8 mouse cellular contexts compared by ENCODE assay signal in genomic region chr13:21790601-21791283, GRCm38 (mm10). TPM values are rescaled to one million over a fixed set of nuclear protein-coding genes. Genes with fewer than 3 reads are reported as not detected.
DNase-seq lines count a peak whose midpoint lies in the region; ATAC-seq and TF ChIP-seq lines count a peak whose summit lies in the region.

No protein-coding gene starts in this region.

- H3K27me3 ChIP-seq in embryonic facial prominence, embryonic 11.5 days (ENCODE audit: control insufficient read depth, insufficient read depth, low read length) = no peaks in the 10 kb centered on the region
- H3K27me3 ChIP-seq in intestine, postnatal 0 days (replicated peaks; ENCODE audit: control insufficient read depth, insufficient read depth, low read length) = no peaks in the 10 kb centered on the region
- no peaks in the 10 kb centered on the region for H3K27me3 ChIP-seq in neural tube, embryonic 13.5 days

- no peak for ATAC-seq in embryonic facial prominence, embryonic 11.5 days (replicated peaks; ENCODE audit: insufficient number of reproducible peaks, low FRiP score, low TSS enrichment, low read depth)
- peak; percentile 10; the same call in 1 of the 2 replicates for ATAC-seq in intestine, postnatal 0 days
- no peak for ATAC-seq in neural tube, embryonic 13.5 days (ENCODE audit: low read depth)
- no peak for ATAC-seq in erythroid progenitor cell, adult 5-6 weeks (replicated peaks; ENCODE audit: low FRiP score, poor library complexity, severe bottlenecking)

- H3K36me3 ChIP-seq in embryonic facial prominence, embryonic 11.5 days (replicated peaks; ENCODE audit: control insufficient read depth, insufficient read depth, low read depth, low read length) = no peaks in the 10 kb centered on the region
- no peaks in the 10 kb centered on the region for H3K36me3 ChIP-seq in intestine, postnatal 0 days (ENCODE audit: control insufficient read depth, insufficient read depth)
- H3K36me3 ChIP-seq in neural tube, embryonic 13.5 days = no peaks in the 10 kb centered on the region

- peak overlapping the region; percentile 10 for H3K4me2 ChIP-seq in embryonic facial prominence, embryonic 11.5 days (ENCODE audit: low read depth, low read length)
- peak overlapping the region; percentile 63 for H3K4me2 ChIP-seq in intestine, postnatal 0 days (replicated peaks; ENCODE audit: low read depth)
- H3K4me2 ChIP-seq in neural tube, embryonic 13.5 days = peak overlapping the region; percentile 46

- no peak for TF ChIP-seq CTCF in left cerebral cortex, adult 2 months (IDR thresholded peaks at IDR 0.05)
- TF ChIP-seq CTCF in intestine, postnatal 0 days (IDR thresholded peaks at IDR 0.05; ENCODE audit: low read depth) = no peak

- DNase-seq in left cerebral cortex, adult 2 months (ENCODE audit: extremely low spot score in 1 of 2, low spot score in 2 of 2) = no peak
- DNase-seq in left cerebral cortex, adult 9 months (ENCODE audit: low spot score in 2 of 2) = no peak
- DNase-seq in embryonic facial prominence, embryonic 11.5 days (ENCODE audit: low spot score) = peak; percentile 26
- no peak for DNase-seq in frontal cortex, adult 2 months (ENCODE audit: extremely low spot score in 1 of 2, low spot score in 1 of 2)
- DNase-seq in frontal cortex, postnatal 10 days (ENCODE audit: low spot score in 2 of 2) = no peak

- intact Hi-C loops in left cerebral cortex, adult 2 months (cut with DNase I) = loop anchor here (10.0 kb wide), 1 partner anchor 54 kb away; no protein-coding TSS in a partner anchor

- no peaks in the 10 kb centered on the region for H3K4me1 ChIP-seq in embryonic facial prominence, embryonic 11.5 days (ENCODE audit: control insufficient read depth, insufficient read depth, low read length)
- 0 out of 2 replicates have a peak, but pooled peaks cover 7% of the 10 kb centered on the region for H3K4me1 ChIP-seq in intestine, postnatal 0 days (replicated peaks; ENCODE audit: control insufficient read depth, insufficient read depth, low read length)
- peaks cover 25% of the 10 kb centered on the region for H3K4me1 ChIP-seq in neural tube, embryonic 13.5 days (replicated peaks)

- no peaks in the 10 kb centered on the region for H3K9me3 ChIP-seq in embryonic facial prominence, embryonic 11.5 days (replicated peaks; ENCODE audit: control insufficient read depth, low read length)
- no peaks in the 10 kb centered on the region for H3K9me3 ChIP-seq in intestine, postnatal 0 days (ENCODE audit: control insufficient read depth)
- H3K9me3 ChIP-seq in neural tube, embryonic 13.5 days = no peaks in the 10 kb centered on the region

- H3K27ac ChIP-seq in left cerebral cortex, adult 2 months = no peak overlapping the region
- peak overlapping the region; percentile 31 for H3K27ac ChIP-seq in embryonic facial prominence, embryonic 11.5 days (replicated peaks; ENCODE audit: low read depth, low read length)
- no peak overlapping the region for H3K27ac ChIP-seq in intestine, postnatal 0 days (ENCODE audit: low read depth, low read length)
- H3K27ac ChIP-seq in neural tube, embryonic 13.5 days (replicated peaks) = no peak overlapping the region

- peak overlapping the region; percentile 9; the same call in 1 of the 2 replicates for H3K4me3 ChIP-seq in left cerebral cortex, adult 2 months
- H3K4me3 ChIP-seq in embryonic facial prominence, embryonic 11.5 days (ENCODE audit: low read depth, low read length) = no peak overlapping the region
- peak overlapping the region; percentile 13 for H3K4me3 ChIP-seq in intestine, postnatal 0 days (ENCODE audit: low read depth, low read length)
- peak overlapping the region; percentile 14; the same call in 1 of the 2 replicates for H3K4me3 ChIP-seq in neural tube, embryonic 13.5 days

- WGBS in embryonic facial prominence, embryonic 11.5 days = 8% methylated on average over 17 of the region's 18 CpGs
- WGBS in intestine, postnatal 0 days = 5% methylated on average over 18 of the region's 18 CpGs
- 6% methylated on average over 18 of the region's 18 CpGs for WGBS in neural tube, embryonic 13.5 days

- H3K9ac ChIP-seq in embryonic facial prominence, embryonic 11.5 days (replicated peaks; ENCODE audit: low read length) = peak overlapping the region; percentile 2
- peak overlapping the region; percentile 46; the same call in 1 of the 2 replicates for H3K9ac ChIP-seq in intestine, postnatal 0 days (ENCODE audit: low read depth, low read length)
- peak overlapping the region; percentile 57 for H3K9ac ChIP-seq in neural tube, embryonic 13.5 days

RNA-seq across cellular contexts. Expression of gene Hist1h2bp, which starts 3.5 kb away (rescaled TPM):
- total RNA-seq in left cerebral cortex, adult 2 months (2021) = 1 to 10 TPM; 1.3 to 5.5 TPM
- polyA plus RNA-seq in embryonic facial prominence, embryonic 11.5 days (2014; fragmentation: Nextera tagmentation; extraction: Ambion mirVana) = 3.1 and 3.8 TPM in 2 replicates
- polyA plus RNA-seq in intestine, postnatal 0 days (2015; fragmentation: Nextera tagmentation; extraction: Ambion mirVana) = 0.41 and 1.5 TPM in 2 replicates
- polyA plus RNA-seq in neural tube, embryonic 13.5 days (2015; fragmentation: Nextera tagmentation; extraction: Ambion mirVana) = 0.52 and 1.4 TPM in 2 replicates
- 0.32 and 0.57 TPM in 2 replicates for polyA plus RNA-seq in frontal cortex, adult 2 months (2012; rRNA removed)
- 31.0 and 96.0 TPM in 2 replicates for total RNA-seq in erythroid progenitor cell, adult 5-6 weeks (2015; ENCODE audit: low replicate concordance)
- total RNA-seq in erythroid progenitor cell, adult 5-6 weeks (2017; ENCODE audit: low replicate concordance) = 241 and 315 TPM in 2 replicates

RNA-seq across cellular contexts. Expression of gene Hist1h2an, which starts 3.7 kb away (rescaled TPM):
- 1 to 10 TPM in 1 of 2 experiments, not detected in 1; 2.7 TPM for total RNA-seq in left cerebral cortex, adult 2 months (2021)
- 3.7 and 7.3 TPM in 2 replicates for polyA plus RNA-seq in embryonic facial prominence, embryonic 11.5 days (2014; fragmentation: Nextera tagmentation; extraction: Ambion mirVana)
- polyA plus RNA-seq in intestine, postnatal 0 days (2015; fragmentation: Nextera tagmentation; extraction: Ambion mirVana) = 1.5 and 3.2 TPM in 2 replicates
- polyA plus RNA-seq in neural tube, embryonic 13.5 days (2015; fragmentation: Nextera tagmentation; extraction: Ambion mirVana) = not detected in 2 replicates
- not detected in 2 replicates for polyA plus RNA-seq in frontal cortex, adult 2 months (2012; rRNA removed)
- 9.4 and 13.4 TPM in 2 replicates for total RNA-seq in erythroid progenitor cell, adult 5-6 weeks (2015; ENCODE audit: low replicate concordance)
- 1,681 and 2,099 TPM in 2 replicates for total RNA-seq in erythroid progenitor cell, adult 5-6 weeks (2017; ENCODE audit: low replicate concordance)

RNA-seq across cellular contexts. Expression of gene Hist1h3i, which starts 7.6 kb away (rescaled TPM):
- total RNA-seq in left cerebral cortex, adult 2 months (2021) = 10 to 100 TPM; 49.9 to 62.3 TPM
- 270 and 294 TPM in 2 replicates for polyA plus RNA-seq in embryonic facial prominence, embryonic 11.5 days (2014; fragmentation: Nextera tagmentation; extraction: Ambion mirVana)
- 34.1 and 39.6 TPM in 2 replicates for polyA plus RNA-seq in intestine, postnatal 0 days (2015; fragmentation: Nextera tagmentation; extraction: Ambion mirVana)
- 32.1 and 33.9 TPM in 2 replicates for polyA plus RNA-seq in neural tube, embryonic 13.5 days (2015; fragmentation: Nextera tagmentation; extraction: Ambion mirVana)
- 3.1 and 4.5 TPM in 2 replicates for polyA plus RNA-seq in frontal cortex, adult 2 months (2012; rRNA removed)
- total RNA-seq in erythroid progenitor cell, adult 5-6 weeks (2015; ENCODE audit: low replicate concordance) = 807 and 971 TPM in 2 replicates
- total RNA-seq in erythroid progenitor cell, adult 5-6 weeks (2017; ENCODE audit: low replicate concordance) = 793 and 862 TPM in 2 replicates

RNA-seq across cellular contexts. Expression of gene Hist1h1b, which starts 10.3 kb away (rescaled TPM):
- 1 to 10 TPM; 6.7 to 8.3 TPM for total RNA-seq in left cerebral cortex, adult 2 months (2021)
- 20.2 and 23.6 TPM in 2 replicates for polyA plus RNA-seq in embryonic facial prominence, embryonic 11.5 days (2014; fragmentation: Nextera tagmentation; extraction: Ambion mirVana)
- polyA plus RNA-seq in intestine, postnatal 0 days (2015; fragmentation: Nextera tagmentation; extraction: Ambion mirVana) = 7.3 and 8.1 TPM in 2 replicates
- polyA plus RNA-seq in neural tube, embryonic 13.5 days (2015; fragmentation: Nextera tagmentation; extraction: Ambion mirVana) = 3.2 and 5.8 TPM in 2 replicates
- polyA plus RNA-seq in frontal cortex, adult 2 months (2012; rRNA removed) = 0.18 and 0.71 TPM in 2 replicates
- 1,815 and 1,971 TPM in 2 replicates for total RNA-seq in erythroid progenitor cell, adult 5-6 weeks (2015; ENCODE audit: low replicate concordance)
- total RNA-seq in erythroid progenitor cell, adult 5-6 weeks (2017; ENCODE audit: low replicate concordance) = 4,746 and 7,405 TPM in 2 replicates

RNA-seq across cellular contexts. Expression of gene Hist1h2bq, which starts 19.3 kb away (rescaled TPM):
- total RNA-seq in left cerebral cortex, adult 2 months (2021) = 10 to 100 TPM; 27.3 to 38.5 TPM
- 23.5 and 23.8 TPM in 2 replicates for polyA plus RNA-seq in embryonic facial prominence, embryonic 11.5 days (2014; fragmentation: Nextera tagmentation; extraction: Ambion mirVana)
- polyA plus RNA-seq in intestine, postnatal 0 days (2015; fragmentation: Nextera tagmentation; extraction: Ambion mirVana) = 7.8 and 9.8 TPM in 2 replicates
- polyA plus RNA-seq in neural tube, embryonic 13.5 days (2015; fragmentation: Nextera tagmentation; extraction: Ambion mirVana) = 4.3 and 4.4 TPM in 2 replicates
- polyA plus RNA-seq in frontal cortex, adult 2 months (2012; rRNA removed) = 1.5 and 1.9 TPM in 2 replicates
- total RNA-seq in erythroid progenitor cell, adult 5-6 weeks (2015; ENCODE audit: low replicate concordance) = 607 and 1,040 TPM in 2 replicates
- total RNA-seq in erythroid progenitor cell, adult 5-6 weeks (2017; ENCODE audit: low replicate concordance) = 124 and 1,223 TPM in 2 replicates

Comparison
In these comparisons a context has a peak if more than half of its experiments do, and no peak if none do; other contexts are left out.
1. H3K4me2 ChIP-seq: peak in every context shown above with its lines; median percentile 63 in intestine, postnatal 0 days; 46 in neural tube, embryonic 13.5 days; 10 in embryonic facial prominence, embryonic 11.5 days.
2. H3K9ac ChIP-seq: peak in every context shown above with its lines; median percentile 57 in neural tube, embryonic 13.5 days; 46 in intestine, postnatal 0 days; 2 in embryonic facial prominence, embryonic 11.5 days.